Mouse (Mus musculus) MEL (cell line): ENCODE measurements around the gene Ddx3y. TPM values are rescaled to one million over a fixed set of nuclear protein-coding genes. Genes with fewer than 3 reads are reported as not detected.

Experiments
- DNase-seq: peaks from one replicate; pipeline ENCODE4 v3.0.0; 2011; ENCODE audit warnings: low read depth, low spot score
- H3K27ac ChIP-seq: 2 replicates; pipeline ENCODE4 v1.5.1; 2012; ENCODE audit warnings: low read depth, mild to moderate bottlenecking, control low read depth, low read length, moderate library complexity; ENCODE audit not compliant: control insufficient read depth
- H3K27me3 ChIP-seq, 2 experiments: fragments of 150-350 bp in 1 of 2; sonication (generic) in 1 of 2; 2 replicates each; pipeline ENCODE4 v1.6.1; 2012; ENCODE audit warnings: low read length in 2 of 2, mild to moderate bottlenecking in 2 of 2, improper control_type of control experiment in 1 of 2, moderate library complexity in 1 of 2; ENCODE audit not compliant: insufficient read depth in 2 of 2, control insufficient read depth in 1 of 2
- H3K36me3 ChIP-seq, 2 experiments: 2 replicates each; pipeline ENCODE4 v1.6.1; 2012 to 2014; ENCODE audit warnings: low read length in 2 of 2, improper control_type of control experiment in 1 of 2, inconsistent platforms in 1 of 2, mild to moderate bottlenecking in 1 of 2; ENCODE audit not compliant: insufficient read depth in 2 of 2, control insufficient read depth in 1 of 2
- H3K4me1 ChIP-seq, 2 experiments: fragments of 150-350 bp in 1 of 2; sonication (generic) in 1 of 2; 2 replicates each; pipeline ENCODE4 v1.6.1; 2012; ENCODE audit warnings: low read length in 2 of 2, improper control_type of control experiment in 1 of 2, mild to moderate bottlenecking in 1 of 2; ENCODE audit not compliant: insufficient read depth in 2 of 2, control insufficient read depth in 1 of 2
- H3K4me3 ChIP-seq, 2 experiments: fragments of 150-350 bp in 1 of 2; sonication (generic) in 1 of 2; 2 replicates each; pipeline ENCODE4 v1.5.1; 2012; ENCODE audit warnings: low read depth in 2 of 2, low read length in 2 of 2, mild to moderate bottlenecking in 2 of 2, moderate library complexity in 2 of 2, control low read depth in 1 of 2, improper control_type of control experiment in 1 of 2; ENCODE audit not compliant: control insufficient read depth in 1 of 2, insufficient read depth in 1 of 2
- H3K79me2 ChIP-seq: 2 replicates; pipeline ENCODE4 v1.6.1; 2012; ENCODE audit warnings: mild to moderate bottlenecking, low read length, moderate library complexity; ENCODE audit not compliant: control insufficient read depth, poor library complexity, insufficient read depth
- H3K9ac ChIP-seq: 2 replicates; pipeline ENCODE4 v1.6.1; 2012; ENCODE audit warnings: low read depth, mild to moderate bottlenecking, control low read depth, low read length, moderate library complexity; ENCODE audit not compliant: control insufficient read depth, poor library complexity, severe bottlenecking
- H3K9me3 ChIP-seq: fragments of 150-350 bp; sonication (generic); replicated peaks from 2 replicates; pipeline ENCODE4 v1.6.1; 2012; ENCODE audit warnings: mild to moderate bottlenecking, low read length, improper control_type of control experiment, moderate library complexity; ENCODE audit not compliant: insufficient read depth
- CHD1 ChIP-seq: IDR thresholded peaks from 2 replicates; pipeline ENCODE4 v1.6.1; 2012; ENCODE audit warnings: low read depth, mild to moderate bottlenecking, inconsistent platforms, low read length, improper control_type of control experiment
- CHD2 ChIP-seq: IDR thresholded peaks from 2 replicates; pipeline ENCODE4 v1.6.1; 2011; ENCODE audit warnings: low read length, improper control_type of control experiment
- ELF1 ChIP-seq: IDR thresholded peaks from 2 replicates; pipeline ENCODE4 v1.6.1; 2014; ENCODE audit warnings: low read depth, mild to moderate bottlenecking, inconsistent platforms, low read length, improper control_type of control experiment, moderate library complexity
- GABPA ChIP-seq: IDR thresholded peaks from 2 replicates; pipeline ENCODE4 v1.6.1; 2012; ENCODE audit warnings: low read depth, mild to moderate bottlenecking, inconsistent platforms, low read length, improper control_type of control experiment, moderate library complexity
- KAT2A ChIP-seq: conservative IDR thresholded peaks from 2 replicates; pipeline ENCODE4 v1.6.1; 2012; ENCODE audit warnings: low read depth, low read length, improper control_type of control experiment, inconsistent platforms
- MAFK ChIP-seq: IDR thresholded peaks from 2 replicates; pipeline ENCODE4 v1.6.1; 2011; ENCODE audit warnings: low read depth, mild to moderate bottlenecking, low read length, improper control_type of control experiment, borderline replicate concordance
- MAZ ChIP-seq: IDR thresholded peaks from 2 replicates; pipeline ENCODE4 v1.6.1; 2012; ENCODE audit warnings: low read depth, mild to moderate bottlenecking, inconsistent platforms, low read length, improper control_type of control experiment
- MEF2A ChIP-seq: IDR thresholded peaks from 2 replicates; pipeline ENCODE4 v1.6.1; 2014; ENCODE audit warnings: low read depth, mild to moderate bottlenecking, inconsistent platforms, low read length, improper control_type of control experiment; ENCODE audit not compliant: poor library complexity, insufficient replicate concordance, severe bottlenecking; ENCODE audit errors: extremely low read depth
- MXI1 ChIP-seq: IDR thresholded peaks from 2 replicates; pipeline ENCODE4 v1.6.1; 2011; ENCODE audit warnings: mild to moderate bottlenecking, low read depth, low read length, improper control_type of control experiment
- MYB ChIP-seq: IDR thresholded peaks from 2 replicates; pipeline ENCODE4 v1.6.1; 2011; ENCODE audit warnings: mild to moderate bottlenecking, low read depth, low read length, improper control_type of control experiment
- NELFE ChIP-seq: IDR thresholded peaks from 2 replicates; pipeline ENCODE4 v1.6.1; 2011; ENCODE audit warnings: low read depth, low read length, improper control_type of control experiment
- POLR2AphosphoS2 ChIP-seq: IDR thresholded peaks from 2 replicates; pipeline ENCODE4 v1.6.1; 2011; ENCODE audit warnings: low read length, improper control_type of control experiment
- TAL1 ChIP-seq: IDR thresholded peaks from 2 replicates; pipeline ENCODE4 v1.6.1; 2012; ENCODE audit warnings: mild to moderate bottlenecking, inconsistent platforms, low read length, moderate library complexity, mixed read lengths
- TBP ChIP-seq: IDR thresholded peaks from 2 replicates; pipeline ENCODE4 v1.8.0; 2011; ENCODE audit warnings: low read depth, low read length, improper control_type of control experiment
- USF2 ChIP-seq, 2 experiments: IDR thresholded peaks; 2 replicates each; pipeline ENCODE4 v1.6.1; 2011 to 2012; ENCODE audit warnings: improper control_type of control experiment in 2 of 2, low read length in 2 of 2, borderline replicate concordance in 1 of 2, inconsistent platforms in 1 of 2, low read depth in 1 of 2, mild to moderate bottlenecking in 1 of 2; ENCODE audit not compliant: insufficient read depth in 1 of 2
- ZKSCAN1 ChIP-seq: IDR thresholded peaks from 2 replicates; pipeline ENCODE4 v1.6.1; 2012; ENCODE audit warnings: low read depth, mild to moderate bottlenecking, inconsistent platforms, low read length, improper control_type of control experiment, moderate library complexity
- ZMIZ1 ChIP-seq: IDR thresholded peaks from 2 replicates; pipeline ENCODE4 v1.6.1; 2012; ENCODE audit warnings: low read depth, mild to moderate bottlenecking, inconsistent platforms, low read length, improper control_type of control experiment, moderate library complexity
- polyA plus RNA-seq, 2 experiments: library from polyadenylated mRNA; stranded (reverse) in 1 of 2; unstranded in 1 of 2; fragments of >175 nt in 1 of 2; fragments of >200 nt in 1 of 2; gene quantifications; 2 replicates each; pipeline versions ENCODE4 v1.2.1 to v1.2.4; 2012; ENCODE audit warnings: low replicate concordance in 2 of 2, low read depth in 1 of 2; ENCODE audit not compliant: insufficient read length in 2 of 2, insufficient read depth in 1 of 2, missing spikeins in 1 of 2
- total RNA-seq: library from RNA; depleted of rRNA; stranded (reverse); fragments of 300-350 nt; gene quantifications from 2 replicates; pipeline ENCODE4 v1.2.3, GENCODE M21; 2012

The Ddx3y gene
- total and polyA plus RNA-seq, 3 experiments, result 26.6 to 48.5 TPM; not detected in 1

DNA sequence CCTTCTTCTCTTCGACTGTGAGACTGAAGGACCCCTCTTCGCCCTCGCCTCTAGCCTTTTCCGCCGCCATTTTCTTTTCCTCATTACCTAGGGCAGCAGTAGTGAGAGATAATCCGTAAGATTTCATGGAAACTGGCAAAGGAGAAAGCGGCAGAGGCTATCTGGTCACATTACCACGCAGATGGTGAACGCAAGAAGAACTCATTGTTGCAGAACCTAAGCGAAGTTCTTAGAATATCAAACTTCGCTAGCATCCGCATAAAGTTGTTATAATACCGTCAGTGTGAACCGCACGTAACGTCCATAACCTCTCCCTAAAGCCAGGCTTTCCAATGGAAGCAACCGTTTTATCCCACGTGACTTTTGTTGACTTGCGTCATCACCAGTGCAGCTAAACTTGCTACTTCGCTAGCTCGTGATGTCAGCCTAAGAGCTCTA lies 41.0 kb downstream of the Ddx3y start, which contains the start of gene Uty:
Uty (minus strand) TSS at position 334 of the 438 bp plus-strand sequence.
- peak within 1 kb of the TSS; percentile 89 to 95 for H3K4me3 ChIP-seq
- H3K9me3 ChIP-seq, result no peaks in the 10 kb centered on the region
- H3K27ac ChIP-seq, result peak within 1 kb of the TSS; percentile 98
- peak within 1 kb of the TSS; percentile 93 for H3K9ac ChIP-seq
- H3K4me1 ChIP-seq, result peaks cover 2 to 5% of the 10 kb centered on the region in 2 experiments; a peak in 2 of 4 replicates
- H3K36me3 ChIP-seq, result peaks cover 3 to 17% of the 10 kb centered on the region in 2 experiments; a peak in 2 of 4 replicates
- TF ChIP-seq USF2 (IDR thresholded peaks at IDR 0.05; ENCODE audit: borderline replicate concordance in 1 of 2, insufficient read depth in 1 of 2, low read depth in 1 of 2, low read length in 2 of 2) (no peak), KAT2A (no peak), CHD1 (no peak), ELF1 (no peak), MEF2A (no peak), MYB (no peak), GABPA (no peak), ZKSCAN1 (no peak)
- no peaks in the 10 kb centered on the region for H3K27me3 ChIP-seq
- peak; percentile 97 for DNase-seq
- peaks cover 20% of the 10 kb centered on the region for H3K79me2 ChIP-seq

DNA sequence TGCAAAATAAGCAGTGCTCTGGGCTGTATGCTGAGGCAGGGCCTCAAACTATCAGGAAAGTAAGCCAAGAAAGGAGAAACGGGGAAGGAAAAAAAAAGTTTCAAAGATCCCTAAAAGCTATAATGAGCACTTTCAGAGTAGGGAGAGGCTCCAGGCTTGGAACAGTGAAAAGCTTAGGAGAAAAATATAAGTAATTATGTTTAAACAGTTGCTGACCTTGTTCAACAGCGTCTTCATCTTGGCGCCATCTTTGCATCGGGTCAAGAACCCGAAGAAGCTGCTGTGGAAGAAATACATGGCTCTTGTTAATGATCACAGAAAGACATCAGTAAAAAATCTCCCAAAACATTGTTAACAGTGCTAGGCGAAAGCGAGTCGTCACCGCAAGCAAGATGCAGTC lies 41.5 kb downstream of the Ddx3y start:
- peak; percentile 71 for DNase-seq
- Histone ChIP-seq H3K4me3 (peak overlapping the region; percentile 89 to 95), H3K27ac (peak overlapping the region; percentile 98)
- TF ChIP-seq MAZ (no peak), MYB (no peak), ZKSCAN1 (no peak)
- TF ChIP-seq, all 39 proteins: peak for 0
- H3K36me3 ChIP-seq, result peaks cover 3 to 17% of the 10 kb centered on the region in 2 experiments; a peak in 2 of 4 replicates
- H3K9ac ChIP-seq, result peak overlapping the region; percentile 93
- H3K27me3 ChIP-seq, result no peaks in the 10 kb centered on the region
- H3K9me3 ChIP-seq, result no peaks in the 10 kb centered on the region
- H3K4me1 ChIP-seq, result peaks cover 2 to 5% of the 10 kb centered on the region in 2 experiments; a peak in 2 of 4 replicates
- H3K79me2 ChIP-seq, result peaks cover 21% of the 10 kb centered on the region

DNA sequence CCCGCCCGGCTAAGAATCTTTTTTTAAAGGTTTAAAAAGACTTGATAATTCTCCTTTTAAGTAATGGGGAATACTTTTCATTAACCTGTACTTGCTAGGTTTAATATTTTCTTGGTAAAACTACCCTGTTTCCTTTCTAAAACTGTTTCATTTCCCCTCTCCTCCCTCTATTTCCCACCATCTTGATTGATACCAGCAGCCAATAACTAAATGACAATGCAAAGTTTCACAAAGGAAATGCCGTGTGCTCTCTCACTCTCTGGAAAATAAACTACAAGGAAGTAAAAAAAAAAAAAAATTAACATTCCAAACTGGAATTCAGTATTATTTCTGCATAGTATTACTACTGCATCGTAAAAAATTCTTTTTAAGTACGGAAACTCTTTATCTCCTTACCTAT lies 42.0 kb downstream of the Ddx3y start:
- Histone ChIP-seq H3K9me3 (no peaks in the 10 kb centered on the region), H3K27me3 (no peaks in the 10 kb centered on the region), H3K36me3 (peaks cover 7 to 17% of the 10 kb centered on the region in 2 experiments; a peak in 3 of 4 replicates), H3K4me3 (peak overlapping the region; percentile 89 to 95), H3K9ac (peak overlapping the region; percentile 93), H3K4me1 (peaks cover 2 to 5% of the 10 kb centered on the region in 2 experiments; a peak in 2 of 4 replicates), H3K27ac (peak overlapping the region; percentile 98), H3K79me2 (peaks cover 21% of the 10 kb centered on the region)
- TF ChIP-seq USF2 (IDR thresholded peaks at IDR 0.05; ENCODE audit: borderline replicate concordance in 1 of 2, insufficient read depth in 1 of 2, low read depth in 1 of 2, low read length in 2 of 2) (no peak), TBP (no peak), NELFE (no peak), MAFK (no peak), ELF1 (no peak), CHD2 (no peak), POLR2AphosphoS2 (no peak), MXI1 (no peak), TAL1 (no peak), ZMIZ1 (no peak), CHD1 (no peak)
- peak; percentile 61 for DNase-seq
